Mouse (Mus musculus) stomach, postnatal 0 days (tissue): ENCODE measurements around the gene Ccdc12.

Source experiments
- CTCF ChIP-seq: IDR thresholded peaks from 2 replicates; pipeline ENCODE4 v1.5.1; 2016; ENCODE audit warnings: antibody characterized with exemption, low read depth, mild to moderate bottlenecking, moderate library complexity
- EP300 ChIP-seq: optimal IDR thresholded peaks from 2 replicates; pipeline ENCODE3; 2016; ENCODE audit warnings: antibody characterized with exemption

GRCm38 (mm10) chr9:110654726-110655650, 1.3 kb upstream of the Ccdc12 start:
- TF ChIP-seq CTCF = no peak
- TF ChIP-seq EP300 = no peak
